Mouse (Mus musculus): ENCODE results near the gene Slco1a6. TPM values are rescaled to one million over a fixed set of nuclear protein-coding genes. Genes with fewer than 3 reads are reported as not detected.
"Not testable (repeated sequence)": the region's sequence is repeated elsewhere in the genome, so short reads cannot be mapped to it uniquely, and the experiment has no call there.

Gene Slco1a6
- polyA plus RNA-seq (2016; fragmentation: Nextera tagmentation; extraction: Ambion mirVana), result not detected in 2 replicates

GRCm38 (mm10) chr6:142208421-142208820, at the start of gene Slco1a6:
Gene Slco1a6 (minus strand): TSS chr6:142208521.
- Histone ChIP-seq H3K4me3 (no peak within 1 kb of the TSS), H3K4me1 (no peaks in the 10 kb centered on the region), H3K36me3 (replicated peaks) (no peaks in the 10 kb centered on the region), H3K9me3 (no peaks in the 10 kb centered on the region), H3K27me3 (replicated peaks; ENCODE audit: low read depth, poor library complexity, severe bottlenecking) (no peaks in the 10 kb centered on the region), H3K27ac (replicated peaks) (no peak within 1 kb of the TSS)
- 87% methylated on average over 4 of the region's 4 CpGs for WGBS
- no peak for DNase-seq (ENCODE audit: low spot score)

- H3K27me3 ChIP-seq (replicated peaks; ENCODE audit: low read depth, poor library complexity, severe bottlenecking), result not testable (repeated sequence)
- whole genome bisulfite sequencing, result 91% methylated on average over 1 of the region's 1 CpGs
Measured at GRCm38 (mm10) chr6:142250738-142251307, 42.5 kb upstream of the Slco1a6 start.

GRCm38 (mm10) chr6:142245065-142245464, 36.7 kb upstream of the Slco1a6 start:
- Histone ChIP-seq H3K36me3 (replicated peaks) (no peaks in the 10 kb centered on the region), H3K27ac (replicated peaks) (no peak overlapping the region), H3K9me3 (no peaks in the 10 kb centered on the region), H3K4me1 (no peaks in the 10 kb centered on the region), H3K27me3 (replicated peaks; ENCODE audit: low read depth, poor library complexity, severe bottlenecking) (no peaks in the 10 kb centered on the region), H3K4me3 (no peak overlapping the region)
- no peak for DNase-seq (ENCODE audit: low spot score)
- WGBS, result 80% methylated on average over 5 of the region's 5 CpGs

More at GRCm38 (mm10) chr6:142250738-142251307, 42.5 kb upstream of the Slco1a6 start:
- not testable (repeated sequence) for H3K27ac ChIP-seq (replicated peaks); DNase-seq (ENCODE audit: low spot score); H3K9me3 ChIP-seq; H3K4me3 ChIP-seq; H3K4me1 ChIP-seq; H3K36me3 ChIP-seq (replicated peaks)

GRCm38 (mm10) chr6:142239468-142239867, 31.1 kb upstream of the Slco1a6 start:
- H3K4me3 ChIP-seq, result no peak overlapping the region
- no peaks in the 10 kb centered on the region for H3K27me3 ChIP-seq (replicated peaks; ENCODE audit: low read depth, poor library complexity, severe bottlenecking)
- no peak for DNase-seq (ENCODE audit: low spot score)
- no peaks in the 10 kb centered on the region for H3K4me1 ChIP-seq
- no peaks in the 10 kb centered on the region for H3K9me3 ChIP-seq
- no peak overlapping the region for H3K27ac ChIP-seq (replicated peaks)
- 72% methylated on average over 1 of the region's 1 CpGs for WGBS
- H3K36me3 ChIP-seq (replicated peaks), result no peaks in the 10 kb centered on the region

- DNase-seq (ENCODE audit: low spot score), result no peak
- no peaks in the 10 kb centered on the region for H3K36me3 ChIP-seq (replicated peaks)
- no peaks in the 10 kb centered on the region for H3K9me3 ChIP-seq
- no peak overlapping the region for H3K27ac ChIP-seq (replicated peaks)
- H3K4me3 ChIP-seq, result no peak overlapping the region
- no peaks in the 10 kb centered on the region for H3K27me3 ChIP-seq (replicated peaks; ENCODE audit: low read depth, poor library complexity, severe bottlenecking)
- H3K4me1 ChIP-seq, result no peaks in the 10 kb centered on the region
Measured at GRCm38 (mm10) chr6:142220138-142220537, 11.8 kb upstream of the Slco1a6 start.

- DNase-seq (ENCODE audit: low spot score), result no peak
- no peaks in the 10 kb centered on the region for H3K27me3 ChIP-seq (replicated peaks; ENCODE audit: low read depth, poor library complexity, severe bottlenecking)
- no peak overlapping the region for H3K27ac ChIP-seq (replicated peaks)
- H3K4me1 ChIP-seq, result no peaks in the 10 kb centered on the region
- no peak overlapping the region for H3K4me3 ChIP-seq
- H3K36me3 ChIP-seq (replicated peaks), result no peaks in the 10 kb centered on the region
- no peaks in the 10 kb centered on the region for H3K9me3 ChIP-seq
Measured at GRCm38 (mm10) chr6:142211821-142212220, 3.5 kb upstream of the Slco1a6 start.

GRCm38 (mm10) chr6:142209749-142210148, 1.4 kb upstream of the Slco1a6 start:
- DNase-seq (ENCODE audit: low spot score), result no peak

GRCm38 (mm10) chr6:142200524-142200923, 7.8 kb downstream of the Slco1a6 start:
- Histone ChIP-seq H3K27ac (replicated peaks) (no peak overlapping the region), H3K36me3 (replicated peaks) (no peaks in the 10 kb centered on the region), H3K9me3 (no peaks in the 10 kb centered on the region), H3K4me1 (no peaks in the 10 kb centered on the region), H3K4me3 (no peak overlapping the region), H3K27me3 (replicated peaks; ENCODE audit: low read depth, poor library complexity, severe bottlenecking) (no peaks in the 10 kb centered on the region)
- DNase-seq (ENCODE audit: low spot score), result no peak

More at GRCm38 (mm10) chr6:142209749-142210148, 1.4 kb upstream of the Slco1a6 start:
- H3K4me1 ChIP-seq, result no peaks in the 10 kb centered on the region
- no peak overlapping the region for H3K4me3 ChIP-seq
- no peaks in the 10 kb centered on the region for H3K27me3 ChIP-seq (replicated peaks; ENCODE audit: low read depth, poor library complexity, severe bottlenecking)
- no peak overlapping the region for H3K27ac ChIP-seq (replicated peaks)
- H3K9me3 ChIP-seq, result no peaks in the 10 kb centered on the region
- H3K36me3 ChIP-seq (replicated peaks), result no peaks in the 10 kb centered on the region

GRCm38 (mm10) chr6:142194245-142194644, 14.1 kb downstream of the Slco1a6 start:
- WGBS, result 84% methylated on average over 8 of the region's 8 CpGs
- H3K27ac ChIP-seq (replicated peaks), result no peak overlapping the region
- H3K4me1 ChIP-seq, result no peaks in the 10 kb centered on the region
- H3K4me3 ChIP-seq, result no peak overlapping the region
- DNase-seq (ENCODE audit: low spot score), result no peak
- H3K36me3 ChIP-seq (replicated peaks), result no peaks in the 10 kb centered on the region
- no peaks in the 10 kb centered on the region for H3K27me3 ChIP-seq (replicated peaks; ENCODE audit: low read depth, poor library complexity, severe bottlenecking)
- no peaks in the 10 kb centered on the region for H3K9me3 ChIP-seq

- no peaks in the 10 kb centered on the region for H3K27me3 ChIP-seq (replicated peaks; ENCODE audit: low read depth, poor library complexity, severe bottlenecking)
- WGBS, result 80% methylated on average over 1 of the region's 1 CpGs
- no peak overlapping the region for H3K27ac ChIP-seq (replicated peaks)
- H3K9me3 ChIP-seq, result no peaks in the 10 kb centered on the region
- no peak overlapping the region for H3K4me3 ChIP-seq
- H3K36me3 ChIP-seq (replicated peaks), result no peaks in the 10 kb centered on the region
- H3K4me1 ChIP-seq, result no peaks in the 10 kb centered on the region
- DNase-seq (ENCODE audit: low spot score), result no peak
Measured at GRCm38 (mm10) chr6:142191962-142192361, 16.4 kb downstream of the Slco1a6 start.

GRCm38 (mm10) chr6:142187426-142187825, 20.9 kb downstream of the Slco1a6 start:
- H3K9me3 ChIP-seq, result no peaks in the 10 kb centered on the region
- H3K36me3 ChIP-seq (replicated peaks), result no peaks in the 10 kb centered on the region
- no peaks in the 10 kb centered on the region for H3K4me1 ChIP-seq
- no peak for DNase-seq (ENCODE audit: low spot score)
- WGBS, result 93% methylated on average over 3 of the region's 3 CpGs
- H3K4me3 ChIP-seq, result no peak overlapping the region
- no peak overlapping the region for H3K27ac ChIP-seq (replicated peaks)
- no peaks in the 10 kb centered on the region for H3K27me3 ChIP-seq (replicated peaks; ENCODE audit: low read depth, poor library complexity, severe bottlenecking)

- Histone ChIP-seq H3K27ac (replicated peaks) (no peak overlapping the region), H3K36me3 (replicated peaks) (no peaks in the 10 kb centered on the region), H3K4me3 (no peak overlapping the region), H3K4me1 (no peaks in the 10 kb centered on the region), H3K27me3 (replicated peaks; ENCODE audit: low read depth, poor library complexity, severe bottlenecking) (no peaks in the 10 kb centered on the region), H3K9me3 (no peaks in the 10 kb centered on the region)
- no peak for DNase-seq (ENCODE audit: low spot score)
- WGBS, result 69% methylated on average over 2 of the region's 2 CpGs
Measured at GRCm38 (mm10) chr6:142185868-142186415, 22.4 kb downstream of the Slco1a6 start.

- Histone ChIP-seq H3K4me1 (no peaks in the 10 kb centered on the region), H3K27ac (replicated peaks) (no peak overlapping the region), H3K36me3 (replicated peaks) (no peaks in the 10 kb centered on the region), H3K4me3 (no peak overlapping the region), H3K27me3 (replicated peaks; ENCODE audit: low read depth, poor library complexity, severe bottlenecking) (no peaks in the 10 kb centered on the region), H3K9me3 (0 out of 2 replicates have a peak, but pooled peaks cover 3% of the 10 kb centered on the region)
- 74% methylated on average over 5 of the region's 5 CpGs for WGBS
- no peak for DNase-seq (ENCODE audit: low spot score)
Measured at GRCm38 (mm10) chr6:142163406-142163805, 44.9 kb downstream of the Slco1a6 start.

Data from embryonic facial prominence, embryonic 10.5 days (tissue).